Mouse (Mus musculus) heart, embryonic 12.5 days (tissue): Measurements from ENCODE around the gene Mylk. TPM values are rescaled to one million over a fixed set of nuclear protein-coding genes. Genes with fewer than 3 reads are reported as not detected.

Source experiments
- ATAC-seq: fragments of 200-750 bp; cut with Nextera tagmentation; 2 replicates; pipeline ENCODE4 v1.8.0; 2017; ENCODE audit warnings: moderate TSS enrichment, moderate library complexity; ENCODE audit not compliant: insufficient number of reproducible peaks, low FRiP score
- H3K27ac ChIP-seq: fragments of 300-500 bp; sonication (generic); 2 replicates; pipeline ENCODE4 v1.5.1; 2016; ENCODE audit warnings: mild to moderate bottlenecking, moderate library complexity; ENCODE audit not compliant: poor library complexity, severe bottlenecking
- H3K27me3 ChIP-seq: fragments of 300-500 bp; sonication (generic); replicated peaks from 2 replicates; pipeline ENCODE4 v1.6.1; 2016; ENCODE audit warnings: mild to moderate bottlenecking, moderate library complexity
- H3K36me3 ChIP-seq: fragments of 300-500 bp; sonication (generic); 2 replicates; pipeline ENCODE4 v1.6.1; 2016; ENCODE audit warnings: mild to moderate bottlenecking, moderate library complexity
- H3K4me1 ChIP-seq: fragments of 300-500 bp; sonication (generic); replicated peaks from 2 replicates; pipeline ENCODE4 v1.6.1; 2016; ENCODE audit warnings: mild to moderate bottlenecking
- H3K4me2 ChIP-seq: fragments of 300-500 bp; sonication (generic); 2 replicates; pipeline ENCODE4 v1.6.1; 2016; ENCODE audit warnings: mild to moderate bottlenecking, moderate library complexity
- H3K4me3 ChIP-seq: fragments of 300-500 bp; sonication (generic); 2 replicates; pipeline ENCODE4 v1.5.1; 2016; ENCODE audit warnings: mild to moderate bottlenecking
- H3K9ac ChIP-seq: fragments of 300-500 bp; sonication (generic); 2 replicates; pipeline ENCODE4 v1.6.1; 2016; ENCODE audit warnings: mild to moderate bottlenecking, moderate library complexity
- H3K9me3 ChIP-seq: fragments of 300-500 bp; sonication (generic); replicated peaks from 2 replicates; pipeline ENCODE4 v1.6.1; 2016; ENCODE audit warnings: mild to moderate bottlenecking, moderate library complexity
- WGBS: fragments of 180-500 bp; shearing (Covaris S2); methylation state at CpG from one replicate; pipeline ENCODE4 v1.1.7; 2016; 5-methylcytosine and 5-hydroxymethylcytosine counted together
- polyA plus RNA-seq: library from polyadenylated mRNA; unstranded; fragments of >200 nt; fragmentation: Nextera tagmentation; extraction: Ambion mirVana; gene quantifications from 2 replicates; pipeline ENCODE4 v1.2.1, GENCODE M21; 2016

The Mylk gene
- polyA plus RNA-seq, 1 experiment from 2014 or later, result 5.2 TPM

DNA sequence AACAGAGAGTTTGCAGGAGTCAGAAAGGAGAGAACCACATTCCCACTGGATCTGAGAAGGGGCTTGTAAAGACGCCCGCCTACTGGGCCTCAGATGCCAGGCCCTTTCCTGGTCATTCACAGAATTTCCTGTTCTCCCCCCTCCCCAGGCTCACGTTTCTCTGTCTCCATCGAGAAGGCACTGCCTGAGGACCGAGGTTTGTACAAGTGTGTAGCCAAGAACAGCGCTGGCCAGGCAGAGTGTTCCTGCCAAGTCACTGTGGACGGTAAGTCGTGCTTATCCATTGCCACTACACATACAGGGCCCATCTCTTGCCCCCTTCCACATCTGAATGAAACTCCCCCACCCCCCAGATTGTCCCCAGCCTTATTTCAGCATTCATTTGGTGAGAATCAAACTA is 184.7 kb downstream of the Mylk start:
- no peak for ATAC-seq
- H3K36me3 ChIP-seq, result no peaks in the 10 kb centered on the region
- no peak overlapping the region for H3K9ac ChIP-seq
- peaks cover 69% of the 10 kb centered on the region for H3K4me1 ChIP-seq
- 66% methylated on average over 8 of the region's 8 CpGs for WGBS
- no peak overlapping the region for H3K4me3 ChIP-seq
- peaks cover 63% of the 10 kb centered on the region for H3K27me3 ChIP-seq
- H3K9me3 ChIP-seq, result no peaks in the 10 kb centered on the region
- H3K4me2 ChIP-seq, result no peak overlapping the region
- H3K27ac ChIP-seq, result no peak overlapping the region

GRCm38 (mm10) chr16:34930110-34930509 is 185.1 kb downstream of the Mylk start:
- no peak overlapping the region for H3K9ac ChIP-seq
- WGBS, result 64% methylated on average over 7 of the region's 7 CpGs
- H3K27me3 ChIP-seq, result peaks cover 67% of the 10 kb centered on the region
- no peaks in the 10 kb centered on the region for H3K36me3 ChIP-seq
- H3K4me1 ChIP-seq, result peaks cover 64% of the 10 kb centered on the region
- H3K4me3 ChIP-seq, result no peak overlapping the region
- no peaks in the 10 kb centered on the region for H3K9me3 ChIP-seq
- H3K27ac ChIP-seq, result no peak overlapping the region
- H3K4me2 ChIP-seq, result no peak overlapping the region
- no peak for ATAC-seq

DNA sequence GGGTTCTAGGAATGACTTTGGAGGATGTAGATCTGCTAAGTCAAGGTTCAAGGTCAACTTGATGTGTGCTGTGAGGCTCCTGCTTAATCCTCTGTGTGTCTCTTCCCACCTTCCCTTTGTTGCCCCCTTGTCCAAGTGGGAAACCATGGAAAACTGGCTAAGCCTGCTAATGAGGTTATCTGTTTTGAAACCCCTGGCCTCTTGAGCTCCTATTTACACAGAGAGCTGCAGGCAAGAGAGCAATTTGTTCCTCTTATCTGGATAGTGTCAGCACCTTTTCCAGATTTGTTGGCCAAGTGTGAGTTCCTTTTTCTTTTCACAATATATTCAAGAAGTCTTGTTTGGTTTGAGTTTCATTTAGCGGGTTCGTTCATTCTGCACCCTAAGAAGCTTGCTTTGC is 186.3 kb downstream of the Mylk start:
- Histone ChIP-seq H3K4me2 (no peak overlapping the region), H3K9me3 (no peaks in the 10 kb centered on the region), H3K36me3 (no peaks in the 10 kb centered on the region), H3K27me3 (peaks cover 74% of the 10 kb centered on the region), H3K4me1 (peaks cover 62% of the 10 kb centered on the region), H3K27ac (no peak overlapping the region), H3K9ac (no peak overlapping the region), H3K4me3 (no peak overlapping the region)
- WGBS, result 18% methylated on average over 2 of the region's 2 CpGs
- ATAC-seq, result no peak

GRCm38 (mm10) chr16:34933173-34933572 is 188.2 kb downstream of the Mylk start:
- H3K4me1 ChIP-seq, result peaks cover 65% of the 10 kb centered on the region
- WGBS, result 18% methylated on average over 4 of the region's 4 CpGs
- ATAC-seq, result no peak

DNA sequence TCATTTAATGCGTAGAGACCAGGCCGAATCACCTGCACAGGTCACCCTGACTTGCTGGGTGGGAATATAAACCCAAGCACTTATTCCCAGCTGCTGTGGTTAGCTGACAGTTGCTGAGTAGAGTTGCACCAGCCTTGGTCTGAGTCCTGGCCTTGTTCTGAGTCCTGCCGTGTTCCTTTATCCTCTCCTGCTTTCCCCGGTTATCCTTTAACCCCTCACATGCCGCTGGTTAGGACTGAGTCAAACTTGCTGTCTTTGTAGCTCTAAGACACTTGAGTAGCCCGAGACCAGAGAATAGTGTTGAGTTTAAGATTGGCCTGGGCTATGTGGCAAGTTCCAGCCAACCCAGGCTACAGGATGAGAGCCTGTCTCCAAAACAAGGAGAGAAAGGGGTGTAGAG is 189.5 kb downstream of the Mylk start:
- Histone ChIP-seq H3K4me1 (peaks cover 71% of the 10 kb centered on the region), H3K4me3 (no peak overlapping the region), H3K36me3 (no peaks in the 10 kb centered on the region), H3K4me2 (no peak overlapping the region), H3K27ac (no peak overlapping the region), H3K27me3 (peaks cover 66% of the 10 kb centered on the region), H3K9me3 (no peaks in the 10 kb centered on the region), H3K9ac (no peak overlapping the region)
- 62% methylated on average over 6 of the region's 6 CpGs for WGBS
- ATAC-seq, result no peak

More at GRCm38 (mm10) chr16:34933173-34933572, 188.2 kb downstream of the Mylk start:
- H3K4me3 ChIP-seq, result no peak overlapping the region
- H3K9ac ChIP-seq, result no peak overlapping the region
- H3K27ac ChIP-seq, result no peak overlapping the region
- no peaks in the 10 kb centered on the region for H3K9me3 ChIP-seq
- peaks cover 67% of the 10 kb centered on the region for H3K27me3 ChIP-seq
- H3K36me3 ChIP-seq, result no peaks in the 10 kb centered on the region
- H3K4me2 ChIP-seq, result no peak overlapping the region

DNA sequence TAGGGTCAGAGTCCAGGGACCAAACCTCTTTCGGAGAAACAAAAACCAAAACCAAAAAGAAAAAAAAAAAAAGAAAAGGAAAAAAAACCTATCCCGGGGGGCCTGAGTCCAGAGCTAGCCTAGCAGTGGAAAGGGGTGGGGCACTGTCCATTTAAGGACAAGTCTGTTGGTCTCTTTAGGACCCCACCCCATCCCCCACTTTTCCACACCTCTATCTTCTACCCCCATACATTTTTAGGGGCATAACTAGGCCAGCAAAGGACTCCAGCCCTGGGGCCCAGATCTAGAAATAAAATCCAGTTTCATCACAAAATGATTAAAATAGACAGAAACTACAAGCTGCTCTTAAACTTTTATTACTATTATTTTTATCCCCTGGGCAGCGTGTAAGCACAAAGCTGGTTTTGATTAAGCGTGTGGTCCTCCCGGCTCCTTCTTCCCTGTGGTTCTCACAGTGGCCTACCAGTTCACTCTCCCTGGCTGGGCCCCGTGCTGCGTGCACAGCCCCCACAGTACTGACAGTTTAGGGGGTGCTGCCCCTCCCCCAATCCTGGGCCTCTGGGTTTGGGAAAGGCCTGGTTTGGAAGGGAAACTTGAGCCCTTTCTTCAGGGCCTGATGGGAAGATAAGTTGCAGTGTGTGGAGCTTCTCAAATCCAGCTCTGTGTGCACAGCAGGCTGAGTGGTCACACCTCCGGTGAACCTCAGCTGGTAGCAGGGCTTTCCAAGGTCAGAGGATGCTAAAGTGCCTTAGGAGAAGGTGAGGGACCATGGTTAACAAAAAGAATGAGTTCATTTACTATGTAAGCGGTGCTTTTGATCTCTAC is 190.7 kb downstream of the Mylk start:
- no peak overlapping the region for H3K4me2 ChIP-seq
- ATAC-seq, result no peak
- no peaks in the 10 kb centered on the region for H3K36me3 ChIP-seq
- H3K9ac ChIP-seq, result no peak overlapping the region
- peaks cover 67% of the 10 kb centered on the region for H3K27me3 ChIP-seq
- H3K4me1 ChIP-seq, result peaks cover 58% of the 10 kb centered on the region
- H3K27ac ChIP-seq, result no peak overlapping the region
- no peak overlapping the region for H3K4me3 ChIP-seq
- 50% methylated on average over 9 of the region's 9 CpGs for WGBS
- no peaks in the 10 kb centered on the region for H3K9me3 ChIP-seq

DNA sequence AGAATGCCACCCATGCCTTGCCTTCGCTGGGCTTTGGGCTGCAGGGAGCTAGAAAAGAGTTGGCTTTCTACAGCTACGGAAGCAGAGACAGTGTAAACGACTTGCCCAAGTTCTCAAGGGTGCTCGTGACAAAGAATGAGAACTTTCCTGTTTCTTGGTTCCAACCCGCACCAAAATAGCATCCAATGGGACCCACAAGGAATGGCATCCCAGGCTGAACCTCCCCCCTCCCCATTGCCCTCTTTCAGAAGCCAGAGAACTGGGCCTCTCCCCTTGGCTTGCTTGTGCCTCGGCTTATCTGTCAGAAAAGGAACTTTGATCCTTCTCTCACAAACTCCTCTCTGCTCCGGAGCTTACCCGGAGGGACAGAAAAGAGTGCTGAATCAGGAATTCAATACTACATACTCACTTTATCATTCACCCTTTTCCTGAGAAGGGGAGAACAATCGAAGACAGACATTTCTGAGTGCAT is 191.4 kb downstream of the Mylk start:
- no peak overlapping the region for H3K4me3 ChIP-seq
- 29% methylated on average over 9 of the region's 9 CpGs for WGBS
- peaks cover 67% of the 10 kb centered on the region for H3K27me3 ChIP-seq
- ATAC-seq, result no peak
- no peaks in the 10 kb centered on the region for H3K9me3 ChIP-seq
- H3K4me1 ChIP-seq, result peaks cover 55% of the 10 kb centered on the region
- H3K27ac ChIP-seq, result no peak overlapping the region
- H3K9ac ChIP-seq, result no peak overlapping the region
- H3K36me3 ChIP-seq, result no peaks in the 10 kb centered on the region
- H3K4me2 ChIP-seq, result no peak overlapping the region

- Histone ChIP-seq H3K36me3 (no peaks in the 10 kb centered on the region), H3K27ac (peak overlapping the region; percentile 55), H3K9me3 (no peaks in the 10 kb centered on the region), H3K4me3 (no peak overlapping the region), H3K27me3 (peaks cover 67% of the 10 kb centered on the region), H3K4me2 (no peak overlapping the region), H3K9ac (no peak overlapping the region), H3K4me1 (peaks cover 56% of the 10 kb centered on the region)
- 31% methylated on average over 4 of the region's 4 CpGs for WGBS
- ATAC-seq, result peak; percentile 68
Measured at GRCm38 (mm10) chr16:34937611-34938010, 192.6 kb downstream of the Mylk start.

DNA sequence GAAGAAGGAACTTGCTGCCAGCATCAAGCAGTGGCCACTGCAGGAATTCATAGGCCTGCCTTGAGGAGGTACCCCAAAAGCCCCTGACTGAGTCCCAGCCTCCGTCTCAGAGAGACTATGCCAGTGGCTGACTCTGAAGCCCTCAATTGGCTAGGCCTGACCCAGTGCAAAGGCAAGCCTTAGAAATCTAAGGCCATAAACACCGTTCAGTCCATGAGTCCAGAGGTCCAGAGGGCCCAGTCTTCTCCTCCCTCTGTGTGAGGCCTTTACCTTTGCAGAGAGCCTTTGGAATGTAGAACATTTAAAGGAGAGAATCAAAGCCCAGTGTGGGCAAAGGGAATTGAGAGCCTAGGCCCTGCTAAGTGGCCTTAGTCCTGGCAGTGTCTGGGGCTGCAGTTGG is 193.2 kb downstream of the Mylk start:
- no peak overlapping the region for H3K4me3 ChIP-seq
- no peaks in the 10 kb centered on the region for H3K9me3 ChIP-seq
- no peak overlapping the region for H3K4me2 ChIP-seq
- no peak overlapping the region for H3K9ac ChIP-seq
- H3K4me1 ChIP-seq, result peaks cover 51% of the 10 kb centered on the region
- 80% methylated on average over 2 of the region's 2 CpGs for WGBS
- H3K27ac ChIP-seq, result peak overlapping the region; percentile 55
- peaks cover 62% of the 10 kb centered on the region for H3K27me3 ChIP-seq
- no peak for ATAC-seq
- H3K36me3 ChIP-seq, result no peaks in the 10 kb centered on the region

- H3K27ac ChIP-seq, result no peak overlapping the region
- no peaks in the 10 kb centered on the region for H3K36me3 ChIP-seq
- peaks cover 56% of the 10 kb centered on the region for H3K4me1 ChIP-seq
- 73% methylated on average over 5 of the region's 5 CpGs for WGBS
- H3K4me3 ChIP-seq, result no peak overlapping the region
- no peaks in the 10 kb centered on the region for H3K9me3 ChIP-seq
- no peak overlapping the region for H3K9ac ChIP-seq
- H3K27me3 ChIP-seq, result peaks cover 60% of the 10 kb centered on the region
- ATAC-seq, result no peak
- H3K4me2 ChIP-seq, result no peak overlapping the region
Measured at GRCm38 (mm10) chr16:34939951-34940350, 194.9 kb downstream of the Mylk start.

DNA sequence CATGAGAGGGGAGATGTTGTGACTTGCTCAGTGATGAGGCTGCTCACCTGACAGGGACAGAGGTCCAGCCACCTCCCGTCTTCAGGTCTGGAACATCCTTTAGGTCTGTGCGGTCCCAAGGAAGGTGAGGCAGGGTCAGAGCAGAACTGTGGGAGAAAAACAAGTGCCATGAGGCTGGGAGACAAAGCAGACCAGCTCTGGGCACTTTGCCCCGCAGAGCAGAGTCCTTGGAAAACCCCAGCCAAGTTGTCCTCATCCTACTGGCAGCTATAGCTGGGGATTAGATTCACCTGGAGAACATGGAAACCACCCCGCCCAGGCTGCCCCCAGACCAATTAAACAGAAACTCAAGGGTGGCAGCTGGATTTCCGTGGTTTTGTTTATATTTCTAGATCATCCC is 195.4 kb downstream of the Mylk start:
- H3K4me2 ChIP-seq, result no peak overlapping the region
- WGBS, result 63% methylated on average over 5 of the region's 5 CpGs
- peaks cover 60% of the 10 kb centered on the region for H3K4me1 ChIP-seq
- peaks cover 56% of the 10 kb centered on the region for H3K27me3 ChIP-seq
- no peaks in the 10 kb centered on the region for H3K36me3 ChIP-seq
- no peaks in the 10 kb centered on the region for H3K9me3 ChIP-seq
- no peak for ATAC-seq
- no peak overlapping the region for H3K9ac ChIP-seq
- no peak overlapping the region for H3K4me3 ChIP-seq
- no peak overlapping the region for H3K27ac ChIP-seq

GRCm38 (mm10) chr16:34941915-34942314 is 196.9 kb downstream of the Mylk start:
- peaks cover 58% of the 10 kb centered on the region for H3K4me1 ChIP-seq
- H3K27ac ChIP-seq, result no peak overlapping the region
- H3K27me3 ChIP-seq, result peaks cover 50% of the 10 kb centered on the region
- 43% methylated on average over 3 of the region's 3 CpGs for WGBS
- no peak overlapping the region for H3K4me3 ChIP-seq
- no peak overlapping the region for H3K4me2 ChIP-seq
- H3K9ac ChIP-seq, result no peak overlapping the region
- H3K9me3 ChIP-seq, result no peaks in the 10 kb centered on the region
- H3K36me3 ChIP-seq, result no peaks in the 10 kb centered on the region
- ATAC-seq, result no peak
